Mouse (Mus musculus) heart, adult 2 months (tissue): Measurements from ENCODE around the gene Mef2d.

Experiments
- CTCF ChIP-seq: fragments of 200-600 bp; IDR thresholded peaks from 2 replicates; pipeline ENCODE4 v1.8.1; 2022; ENCODE audit warnings: antibody characterized with exemption, mild to moderate bottlenecking, moderate library complexity
- EP300 ChIP-seq: fragments of 200-500 bp; IDR thresholded peaks from 2 replicates; pipeline ENCODE4 v1.6.1; 2011; ENCODE audit warnings: low read depth, low read length, control low read depth; ENCODE audit not compliant: insufficient read depth
- POLR2A ChIP-seq: fragments of 200-500 bp; IDR thresholded peaks from 2 replicates; pipeline ENCODE4 v1.6.1; 2011; ENCODE audit warnings: mild to moderate bottlenecking, low read depth, low read length, control low read depth; ENCODE audit not compliant: insufficient read depth

DNA sequence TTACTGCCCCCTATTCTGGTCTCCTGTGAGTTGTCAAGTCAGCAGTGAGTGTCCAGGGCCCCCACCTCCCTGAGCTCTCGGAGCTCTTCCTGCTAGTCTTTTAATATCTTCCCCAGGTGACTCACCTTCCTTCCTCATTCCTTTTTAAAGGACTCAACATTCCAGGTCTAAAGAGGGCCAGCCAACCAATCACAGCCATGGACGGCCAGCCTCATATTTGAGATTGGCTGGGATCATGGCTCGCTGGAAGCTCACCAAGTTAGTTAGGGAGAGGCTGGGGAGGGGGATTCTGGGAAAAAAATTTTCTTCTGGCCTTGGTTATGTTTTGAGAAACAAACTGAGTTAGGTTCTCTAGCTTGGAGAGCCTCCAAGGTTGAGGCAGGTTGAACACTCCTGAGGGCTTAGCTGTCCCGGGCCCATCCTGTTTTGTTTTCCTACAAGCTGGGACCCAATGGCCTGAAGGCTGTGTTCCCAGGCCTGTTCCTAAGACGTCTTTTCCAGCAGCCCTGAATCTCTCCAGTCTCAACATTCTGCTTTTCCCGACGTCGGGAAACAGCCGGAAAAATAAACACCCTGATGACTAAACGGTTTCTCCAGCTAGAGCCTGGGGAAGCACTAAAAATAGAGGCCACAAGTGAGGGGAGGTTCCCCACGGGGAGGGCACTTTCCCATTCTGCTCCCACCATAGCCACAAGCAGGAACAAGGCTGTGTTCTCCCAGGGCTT is 1.8 kb upstream of the Mef2d start:
- TF ChIP-seq EP300 = peak; percentile 34; the same call in 1 of the 2 replicates
- peak; percentile 85 for TF ChIP-seq POLR2A
- no peak for TF ChIP-seq CTCF
